Mouse (Mus musculus) myocyte (in vitro differentiated cells): ENCODE results near the gene Zfp580. TPM values are rescaled to one million over a fixed set of nuclear protein-coding genes. Genes with fewer than 3 reads are reported as not detected.
A peak's percentile ranks its signal among the peaks of the same experiment; 100 is the strongest.

Source experiments
- H3K27me3 ChIP-seq: one replicate; pipeline ENCODE4 v1.6.1; 2011; ENCODE audit not compliant: control insufficient read depth, insufficient read depth, insufficient read length
- H3K36me3 ChIP-seq: one replicate; pipeline ENCODE4 v1.6.1; 2011; ENCODE audit not compliant: control insufficient read depth, insufficient read depth
- H3K4me2 ChIP-seq: one replicate; pipeline ENCODE4 v1.6.1; 2011; ENCODE audit warnings: low read depth, control low read depth
- H3K4me3 ChIP-seq: one replicate; pipeline ENCODE4 v1.5.1; 2011; ENCODE audit warnings: mild to moderate bottlenecking, control low read depth, moderate library complexity
- H3K79me2 ChIP-seq: one replicate; pipeline ENCODE4 v1.6.1; 2011; ENCODE audit not compliant: control insufficient read depth, insufficient read depth
- H3ac ChIP-seq: one replicate; pipeline ENCODE4 v1.6.1; 2011; ENCODE audit not compliant: control insufficient read depth, insufficient read length
- CEBPB ChIP-seq: IDR thresholded peaks from 2 replicates; pipeline ENCODE4 v1.6.1; 2011; ENCODE audit warnings: mild to moderate bottlenecking, moderate library complexity; ENCODE audit not compliant: poor library complexity, insufficient read depth, severe bottlenecking
- E2F4 ChIP-seq: IDR thresholded peaks from one replicate; pipeline ENCODE4 v1.6.1; 2011; ENCODE audit warnings: mild to moderate bottlenecking, control low read depth, moderate library complexity; ENCODE audit not compliant: insufficient read depth
- MAX ChIP-seq: IDR thresholded peaks from one replicate; pipeline ENCODE4 v1.6.1; 2011; ENCODE audit warnings: low read depth, mild to moderate bottlenecking, control low read depth
- MYOD1 ChIP-seq, 3 experiments: IDR thresholded peaks; one replicate each; pipeline ENCODE4 v1.6.1; 2011; ENCODE audit warnings: control low read depth in 2 of 3, low read depth in 2 of 3, mild to moderate bottlenecking in 2 of 3, moderate library complexity in 1 of 3; ENCODE audit not compliant: insufficient read length in 2 of 3, control insufficient read depth in 1 of 3
- MYOG ChIP-seq, 3 experiments: IDR thresholded peaks; one replicate each; pipeline ENCODE4 v1.6.1; 2011; ENCODE audit warnings: control low read depth in 2 of 3, low read depth in 2 of 3, mild to moderate bottlenecking in 2 of 3; ENCODE audit not compliant: insufficient read length in 2 of 3, control insufficient read depth in 1 of 3, insufficient read depth in 1 of 3
- POLR2A ChIP-seq: IDR thresholded peaks from one replicate; pipeline ENCODE4 v1.6.1; 2011; ENCODE audit warnings: low read depth, mild to moderate bottlenecking, control low read depth, moderate library complexity; ENCODE audit not compliant: insufficient read length
- POLR2AphosphoS2 ChIP-seq: IDR thresholded peaks from one replicate; pipeline ENCODE4 v1.6.1; 2011; ENCODE audit warnings: low read depth, control low read depth; ENCODE audit not compliant: insufficient read length
- REST ChIP-seq: IDR thresholded peaks from one replicate; pipeline ENCODE4 v1.6.1; 2011; ENCODE audit warnings: mild to moderate bottlenecking, control low read depth, moderate library complexity; ENCODE audit not compliant: insufficient read depth, insufficient read length
- SRF ChIP-seq: IDR thresholded peaks from one replicate; pipeline ENCODE4 v1.6.1; 2011; ENCODE audit warnings: low read depth; ENCODE audit not compliant: control insufficient read depth, insufficient read length
- TCF12 ChIP-seq: IDR thresholded peaks from one replicate; pipeline ENCODE4 v1.6.1; 2011; ENCODE audit warnings: mild to moderate bottlenecking, control low read depth; ENCODE audit not compliant: poor library complexity, insufficient read depth, severe bottlenecking
- TCF3 ChIP-seq: IDR thresholded peaks from one replicate; pipeline ENCODE4 v1.6.1; 2011; ENCODE audit warnings: low read depth, control low read depth; ENCODE audit not compliant: insufficient read length
- USF1 ChIP-seq: IDR thresholded peaks from one replicate; pipeline ENCODE4 v1.6.1; 2011; ENCODE audit warnings: low read depth, mild to moderate bottlenecking, control low read depth, moderate library complexity
- polyA plus RNA-seq: library from polyadenylated mRNA; unstranded; fragments of >200 nt; fragmentation: generic; extraction: Trizol; gene quantifications from one replicate; pipeline ENCODE4 v1.2.1, GENCODE M21; 2012; ENCODE audit warnings: missing spikeins

The Zfp580 gene
- polyA plus RNA-seq, 1 experiment = 13.1 TPM

- Histone ChIP-seq H3ac (peak overlapping the region; percentile 74), H3K4me2 (peak overlapping the region; percentile 77), H3K27me3 (no peaks in the 10 kb centered on the region), H3K4me3 (peak overlapping the region; percentile 48), H3K79me2 (peaks cover 61% of the 10 kb centered on the region), H3K36me3 (peaks cover 34% of the 10 kb centered on the region)
- TF ChIP-seq MYOD1 (IDR thresholded peaks at IDR 0.05; ENCODE audit: control insufficient read depth in 1 of 3, insufficient read length in 2 of 3, low read depth in 2 of 3) (no peak), SRF (no peak), USF1 (no peak), MAX (no peak)
Observed at GRCm38 (mm10) chr7:5081241-5081640, 29.9 kb downstream of the Zfp580 start.

- peak overlapping the region; percentile 48 for H3K4me3 ChIP-seq
- no peak overlapping the region for H3ac ChIP-seq
- peaks cover 27% of the 10 kb centered on the region for H3K36me3 ChIP-seq
- H3K4me2 ChIP-seq = peak overlapping the region; percentile 77
- no peaks in the 10 kb centered on the region for H3K27me3 ChIP-seq
- peaks cover 62% of the 10 kb centered on the region for H3K79me2 ChIP-seq
- no peak for TF ChIP-seq MYOD1 (IDR thresholded peaks at IDR 0.05; ENCODE audit: control insufficient read depth in 1 of 3, insufficient read length in 2 of 3, low read depth in 2 of 3)
- TF ChIP-seq POLR2A = no peak
- no peak for TF ChIP-seq SRF
- no peak for TF ChIP-seq REST
- TF ChIP-seq MYOG (IDR thresholded peaks at IDR 0.05; ENCODE audit: control insufficient read depth in 1 of 3, insufficient read depth in 1 of 3, insufficient read length in 2 of 3, low read depth in 2 of 3) = no peak
- TF ChIP-seq POLR2AphosphoS2 = no peak
- no peak for TF ChIP-seq TCF12
- TF ChIP-seq CEBPB = no peak
- TF ChIP-seq USF1 = no peak
- TF ChIP-seq TCF3 = no peak
- TF ChIP-seq MAX = no peak
- TF ChIP-seq E2F4 = no peak
Observed at GRCm38 (mm10) chr7:5081939-5082338, 30.6 kb downstream of the Zfp580 start.

- Histone ChIP-seq H3K27me3 (no peaks in the 10 kb centered on the region), H3K4me3 (no peak overlapping the region), H3K79me2 (peaks cover 73% of the 10 kb centered on the region), H3K4me2 (no peak overlapping the region), H3K36me3 (peaks cover 14% of the 10 kb centered on the region), H3ac (no peak overlapping the region)
- TF ChIP-seq MYOG (IDR thresholded peaks at IDR 0.05; ENCODE audit: control insufficient read depth in 1 of 3, insufficient read depth in 1 of 3, insufficient read length in 2 of 3, low read depth in 2 of 3) = no peak
- no peak for TF ChIP-seq E2F4
- TF ChIP-seq TCF12 = no peak
- no peak for TF ChIP-seq POLR2AphosphoS2
- TF ChIP-seq REST = no peak
Observed at GRCm38 (mm10) chr7:5083325-5084105, 32.2 kb downstream of the Zfp580 start.

GRCm38 (mm10) chr7:5085512-5085911 lies 34.2 kb downstream of the Zfp580 start:
- Histone ChIP-seq H3K4me3 (no peak overlapping the region), H3ac (no peak overlapping the region), H3K4me2 (no peak overlapping the region), H3K79me2 (peaks cover 92% of the 10 kb centered on the region), H3K36me3 (peaks cover 23% of the 10 kb centered on the region), H3K27me3 (no peaks in the 10 kb centered on the region)
- TF ChIP-seq USF1 (no peak), SRF (no peak)

- TF ChIP-seq E2F4 = no peak
Observed at GRCm38 (mm10) chr7:5086921-5087440, 35.6 kb downstream of the Zfp580 start.

More at GRCm38 (mm10) chr7:5086921-5087440, 35.6 kb downstream of the Zfp580 start:
- peaks cover 79% of the 10 kb centered on the region for H3K79me2 ChIP-seq
- peaks cover 27% of the 10 kb centered on the region for H3K36me3 ChIP-seq
- H3K4me3 ChIP-seq = no peak overlapping the region
- no peak overlapping the region for H3K4me2 ChIP-seq
- H3ac ChIP-seq = no peak overlapping the region
- no peaks in the 10 kb centered on the region for H3K27me3 ChIP-seq
